Mouse (Mus musculus): Measurements from ENCODE around the gene Pde6d.

DNA sequence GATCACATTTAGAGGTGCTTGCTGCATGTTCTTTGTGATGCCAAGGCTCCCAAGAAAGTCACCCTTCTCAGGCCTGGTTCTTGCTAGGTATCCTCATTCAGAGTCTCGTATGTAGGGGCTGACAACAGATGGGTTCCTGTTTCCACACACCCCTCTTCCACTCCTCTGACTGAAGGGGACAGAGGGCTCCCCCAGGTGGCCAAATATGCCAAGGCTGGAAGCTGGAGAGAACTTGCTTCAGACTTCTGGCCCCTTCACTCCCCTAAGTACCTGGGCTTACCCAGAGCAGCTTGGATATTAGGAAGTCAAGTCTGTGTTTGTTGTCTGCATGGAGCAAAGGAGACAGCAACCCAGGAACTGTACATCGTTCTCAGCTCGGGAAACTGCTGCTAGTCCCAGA lies 82.5 kb downstream of the Pde6d start:
- no peak for TF ChIP-seq POLR2A (IDR thresholded peaks at IDR 0.05; ENCODE audit: low read depth, low read length)
- TF ChIP-seq CTCF (conservative IDR thresholded peaks at IDR 0.05; ENCODE audit: insufficient read depth, insufficient read length, low read depth, low read length), result peak; percentile 74

Data from kidney, adult 2 months (tissue).